Mouse (Mus musculus) spleen, adult 2 months (tissue): ENCODE measurements around the gene Zfp992. TPM values are rescaled to one million over a fixed set of nuclear protein-coding genes. Genes with fewer than 3 reads are reported as not detected.
"Not testable (repeated sequence)": the region's sequence is repeated elsewhere in the genome, so short reads cannot be mapped to it uniquely, and the experiment has no call there.

Source experiments
- DNase-seq, 2 experiments: peaks; one replicate each; pipeline versions ENCODE4 v3.0.0 to v3.0.0-alpha.2; 2012 to 2021; ENCODE audit warnings: low spot score in 2 of 2, low read depth in 1 of 2
- H3K27ac ChIP-seq: fragments of 200-500 bp; 2 replicates; pipeline ENCODE4 v1.5.1; 2012; ENCODE audit warnings: low read length, inconsistent platforms; ENCODE audit not compliant: insufficient read depth
- H3K27me3 ChIP-seq: fragments of 200-500 bp; 2 replicates; pipeline ENCODE4 v1.6.1; 2012; ENCODE audit warnings: mild to moderate bottlenecking, moderate library complexity, low read length, inconsistent platforms; ENCODE audit not compliant: control insufficient read depth, insufficient read depth
- H3K36me3 ChIP-seq: fragments of 200-500 bp; 2 replicates; pipeline ENCODE4 v1.6.1; 2012; ENCODE audit warnings: mild to moderate bottlenecking, low read length, inconsistent platforms; ENCODE audit not compliant: control insufficient read depth, insufficient read depth
- H3K4me1 ChIP-seq: fragments of 200-500 bp; 2 replicates; pipeline ENCODE4 v1.6.1; 2011; ENCODE audit warnings: inconsistent platforms; ENCODE audit not compliant: control insufficient read depth, insufficient read depth, insufficient read length
- H3K4me3 ChIP-seq: fragments of 200-500 bp; 2 replicates; pipeline ENCODE4 v1.5.1; 2011; ENCODE audit warnings: mild to moderate bottlenecking, inconsistent platforms; ENCODE audit not compliant: insufficient read depth, insufficient read length; ENCODE audit errors: extremely low read depth
- WGBS: fragments of 180-500 bp; shearing (Covaris S2); methylation state at CpG from one replicate; pipeline ENCODE4 v1.1.7; 2018; 5-methylcytosine and 5-hydroxymethylcytosine counted together
- polyA plus RNA-seq: library from polyadenylated mRNA; depleted of rRNA; stranded (reverse); fragments of >200 nt; gene quantifications from 2 replicates; pipeline ENCODE4 v1.2.3, GENCODE M21; 2012

Zfp992 gene
- polyA plus RNA-seq, 1 experiment = 0.30 TPM

GRCm38 (mm10) chr4:146474181-146474580 lies 25.4 kb downstream of the Zfp992 start:
- not testable (repeated sequence) for DNase-seq, H3K4me3 ChIP-seq, H3K4me1 ChIP-seq, H3K27me3 ChIP-seq, H3K36me3 ChIP-seq, H3K27ac ChIP-seq
- no CpG with 5 or more reads among the region's 1 CpGs for WGBS

- not testable (repeated sequence) for H3K36me3 ChIP-seq, H3K27me3 ChIP-seq, H3K27ac ChIP-seq, DNase-seq, H3K4me3 ChIP-seq, H3K4me1 ChIP-seq
- 68% methylated on average over 79 of the region's 94 CpGs for WGBS
Observed at GRCm38 (mm10) chr4:146474716-146475676, 26.2 kb downstream of the Zfp992 start.

GRCm38 (mm10) chr4:146476260-146476659 lies 27.4 kb downstream of the Zfp992 start:
- H3K27me3 ChIP-seq, H3K27ac ChIP-seq, DNase-seq, H3K4me1 ChIP-seq, H3K36me3 ChIP-seq, H3K4me3 ChIP-seq: not testable (repeated sequence)
- 95% methylated on average over 2 of the region's 2 CpGs for WGBS

DNA sequence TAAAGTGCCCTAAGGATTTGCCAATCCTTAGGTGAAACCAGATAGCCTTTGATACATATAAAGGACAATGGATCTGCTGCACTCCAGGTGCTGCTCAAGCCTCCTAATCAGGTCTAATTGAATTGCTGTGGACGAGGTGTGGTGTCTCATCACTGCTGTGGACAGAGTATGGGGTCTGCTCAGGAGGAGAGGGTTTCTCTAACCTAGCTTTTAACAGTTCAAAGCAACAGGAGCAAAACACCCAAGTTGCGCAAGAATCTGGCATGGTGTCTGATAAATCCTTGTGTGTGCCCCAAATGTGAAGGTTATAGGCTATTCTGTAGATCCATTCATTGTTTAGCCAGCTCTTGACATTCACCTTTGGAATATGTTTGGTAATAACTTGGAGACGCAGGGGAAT lies 28.1 kb downstream of the Zfp992 start:
- H3K27ac ChIP-seq, H3K4me1 ChIP-seq, H3K27me3 ChIP-seq, H3K4me3 ChIP-seq, DNase-seq, H3K36me3 ChIP-seq: not testable (repeated sequence)
- 78% methylated on average over 3 of the region's 3 CpGs for WGBS

- WGBS = 68% methylated on average over 6 of the region's 6 CpGs
- H3K27ac ChIP-seq, H3K4me3 ChIP-seq, H3K27me3 ChIP-seq, DNase-seq, H3K36me3 ChIP-seq, H3K4me1 ChIP-seq: not testable (repeated sequence)
Observed at GRCm38 (mm10) chr4:146480376-146481096, 31.7 kb downstream of the Zfp992 start.

DNA sequence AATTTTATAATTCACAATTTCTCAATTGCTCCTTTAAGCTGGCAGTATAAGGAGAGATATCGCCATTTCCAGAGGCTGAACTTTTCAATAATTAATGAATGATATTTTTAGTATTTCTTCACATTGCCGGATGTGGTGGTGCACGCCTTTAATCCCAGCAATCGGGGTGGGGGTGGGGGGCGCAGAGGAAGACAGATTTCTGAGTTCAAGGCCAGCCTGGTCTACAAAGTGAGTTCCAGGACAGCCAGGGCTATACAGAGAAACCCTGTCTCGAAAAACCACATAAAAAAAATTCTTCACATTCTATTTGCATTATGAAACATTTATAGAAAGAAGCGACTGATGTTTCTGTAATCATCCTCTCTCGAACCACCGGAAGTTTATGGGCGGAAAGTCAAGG lies 33.7 kb downstream of the Zfp992 start:
- not testable (repeated sequence) for DNase-seq, H3K4me3 ChIP-seq, H3K27ac ChIP-seq, H3K36me3 ChIP-seq, H3K27me3 ChIP-seq, H3K4me1 ChIP-seq
- WGBS = 86% methylated on average over 10 of the region's 10 CpGs

GRCm38 (mm10) chr4:146483571-146484280 lies 34.9 kb downstream of the Zfp992 start:
- whole genome bisulfite sequencing = 73% methylated on average over 13 of the region's 13 CpGs
- H3K4me3 ChIP-seq, H3K27ac ChIP-seq, H3K4me1 ChIP-seq, H3K27me3 ChIP-seq, DNase-seq, H3K36me3 ChIP-seq: not testable (repeated sequence)

- not testable (repeated sequence) for H3K27me3 ChIP-seq, H3K27ac ChIP-seq, H3K36me3 ChIP-seq, H3K4me1 ChIP-seq, H3K4me3 ChIP-seq, DNase-seq
Observed at GRCm38 (mm10) chr4:146484676-146485075, 35.9 kb downstream of the Zfp992 start.

DNA sequence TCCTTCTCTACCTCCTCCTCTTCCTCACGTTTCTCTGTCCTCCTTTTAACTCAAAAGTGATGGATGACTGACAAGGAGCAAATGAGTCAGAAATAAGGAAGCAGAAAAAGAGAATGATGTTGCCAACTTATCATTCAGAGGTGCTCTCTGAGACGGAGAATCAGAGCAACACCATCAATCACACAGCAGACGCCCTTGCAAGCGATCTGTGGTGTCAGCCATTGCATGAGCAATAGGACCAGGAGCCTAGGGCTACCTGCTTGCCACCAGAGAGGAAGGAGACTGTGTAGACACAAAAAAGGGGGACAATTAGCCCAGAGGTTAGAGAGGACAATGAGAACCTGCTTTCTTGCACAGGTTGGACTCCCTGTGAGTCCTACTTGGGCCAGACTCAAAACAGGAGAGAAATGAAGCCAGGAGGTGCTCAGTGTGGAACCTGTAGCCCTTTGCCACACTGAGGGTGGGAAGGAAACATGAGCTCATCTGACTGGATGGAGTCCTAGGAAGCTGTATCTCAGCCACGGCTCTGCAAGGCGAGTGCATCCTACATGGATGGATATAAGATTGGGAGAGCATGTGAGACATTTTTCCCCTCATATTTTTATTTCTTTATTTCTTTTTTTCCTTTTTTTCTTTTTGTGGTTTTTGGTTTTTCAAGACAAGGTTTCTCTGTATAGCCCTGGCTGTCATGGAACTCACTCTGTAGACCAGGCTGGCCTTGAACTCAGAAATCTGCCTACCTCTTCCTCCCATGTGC lies 36.5 kb downstream of the Zfp992 start:
- H3K36me3 ChIP-seq, H3K27me3 ChIP-seq, DNase-seq, H3K4me3 ChIP-seq, H3K4me1 ChIP-seq, H3K27ac ChIP-seq: not testable (repeated sequence)
- 65% methylated on average over 6 of the region's 6 CpGs for WGBS

DNA sequence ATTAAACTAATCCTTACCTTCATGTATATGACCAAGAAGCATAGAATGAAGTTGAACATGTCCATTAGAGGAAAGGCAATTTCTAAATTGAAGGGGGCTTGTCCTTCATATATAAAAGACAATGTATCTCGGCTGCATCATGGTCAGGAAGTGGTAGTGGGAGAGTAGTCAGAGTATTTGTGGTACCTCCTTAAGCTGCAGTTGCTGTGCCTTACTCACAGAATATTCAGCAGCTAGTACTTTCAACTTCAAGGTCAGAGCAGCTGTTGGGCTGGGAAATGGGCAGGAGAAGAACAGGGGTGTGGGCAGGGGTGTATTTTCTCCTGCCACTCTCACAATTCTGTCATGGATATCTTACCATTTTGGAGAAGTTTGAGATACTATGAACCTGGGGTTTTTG lies 37.9 kb downstream of the Zfp992 start:
- not testable (repeated sequence) for H3K27me3 ChIP-seq, DNase-seq, H3K4me3 ChIP-seq, H3K4me1 ChIP-seq, H3K27ac ChIP-seq, H3K36me3 ChIP-seq
- WGBS = 68% methylated on average over 1 of the region's 1 CpGs
